Mouse (Mus musculus) CH12.LX (cell line): ENCODE results near the gene Polk. TPM values are rescaled to one million over a fixed set of nuclear protein-coding genes. Genes with fewer than 3 reads are reported as not detected.

Experiments
- DNase-seq: peaks from one replicate; pipeline ENCODE4 v3.0.0-alpha.2; 2013; ENCODE audit errors: extremely low read depth
- H3K27ac ChIP-seq: 2 replicates; pipeline ENCODE4 v1.5.1; 2012; ENCODE audit warnings: low read depth, mild to moderate bottlenecking, control low read depth, moderate library complexity; ENCODE audit not compliant: insufficient read depth
- H3K27me3 ChIP-seq: replicated peaks from 2 replicates; pipeline ENCODE3; 2012; ENCODE audit warnings: inconsistent platforms
- H3K36me3 ChIP-seq, 2 experiments: replicated peaks in 1 of 2; 2 replicates each; pipeline versions ENCODE3 to v1.6.1; 2012; ENCODE audit warnings: inconsistent platforms in 1 of 2, low read length in 1 of 2, mild to moderate bottlenecking in 1 of 2, mixed read lengths in 1 of 2, moderate library complexity in 1 of 2; ENCODE audit not compliant: control insufficient read depth in 1 of 2, insufficient read depth in 1 of 2
- H3K4me1 ChIP-seq, 2 experiments: 2 replicates each; pipeline ENCODE4 v1.6.1; 2012; ENCODE audit warnings: inconsistent platforms in 1 of 2, moderate library complexity in 1 of 2; ENCODE audit not compliant: insufficient read depth in 2 of 2, control insufficient read depth in 1 of 2
- H3K4me2 ChIP-seq: 2 replicates; pipeline ENCODE4 v1.6.1; 2012; ENCODE audit warnings: low read depth, mild to moderate bottlenecking, control low read depth; ENCODE audit not compliant: poor library complexity, insufficient read depth, severe bottlenecking
- H3K4me3 ChIP-seq, 3 experiments: fragments of 150-350 bp in 1 of 3; sonication (generic) in 1 of 3; replicated peaks in 1 of 3; 2 replicates each; pipeline versions ENCODE3 to v1.5.1; 2011 to 2012; ENCODE audit warnings: low read depth in 2 of 3, low read length in 2 of 3, mild to moderate bottlenecking in 2 of 3, moderate library complexity in 2 of 3, control low read depth in 1 of 3, improper control_type of control experiment in 1 of 3, inconsistent platforms in 1 of 3, mixed read lengths in 1 of 3; ENCODE audit not compliant: poor library complexity in 1 of 3
- H3K79me2 ChIP-seq: replicated peaks from 2 replicates; pipeline ENCODE4 v1.6.1; 2012; ENCODE audit warnings: mild to moderate bottlenecking, moderate library complexity; ENCODE audit not compliant: control insufficient read depth, poor library complexity, insufficient read depth, severe bottlenecking; ENCODE audit errors: extremely low read depth
- H3K9ac ChIP-seq: 2 replicates; pipeline ENCODE4 v1.6.1; 2012; ENCODE audit warnings: low read depth, mild to moderate bottlenecking, control low read depth, moderate library complexity; ENCODE audit not compliant: insufficient read depth
- H3K9me3 ChIP-seq: replicated peaks from 2 replicates; pipeline ENCODE3; 2012; ENCODE audit warnings: low read length, inconsistent platforms, mixed read lengths
- CTCF ChIP-seq, 2 experiments: IDR thresholded peaks in 1 of 2; conservative IDR thresholded peaks in 1 of 2; 2 replicates each; pipeline ENCODE4 v1.5.1; 2011 to 2012; ENCODE audit warnings: low read depth in 2 of 2, low read length in 2 of 2, improper control_type of control experiment in 1 of 2, inconsistent platforms in 1 of 2, mild to moderate bottlenecking in 1 of 2, moderate library complexity in 1 of 2
- E2F4 ChIP-seq: IDR thresholded peaks from 2 replicates; pipeline ENCODE4 v1.6.1; 2011; ENCODE audit warnings: low read depth, low read length, improper control_type of control experiment; ENCODE audit not compliant: insufficient replicate concordance
- GABPA ChIP-seq: IDR thresholded peaks from 2 replicates; pipeline ENCODE4 v1.6.1; 2012; ENCODE audit warnings: low read depth, low read length, improper control_type of control experiment, inconsistent platforms; ENCODE audit not compliant: insufficient replicate concordance
- JUN ChIP-seq: IDR thresholded peaks from 2 replicates; pipeline ENCODE4 v1.6.1; 2011; ENCODE audit warnings: low read depth, mild to moderate bottlenecking, low read length, improper control_type of control experiment, moderate library complexity; ENCODE audit not compliant: insufficient read depth
- JUND ChIP-seq: conservative IDR thresholded peaks from 2 replicates; pipeline ENCODE4 v1.6.1; 2011; ENCODE audit warnings: low read depth, low read length, improper control_type of control experiment
- KAT2A ChIP-seq: IDR thresholded peaks from 2 replicates; pipeline ENCODE4 v1.6.1; 2012; ENCODE audit warnings: low read length, improper control_type of control experiment, inconsistent platforms; ENCODE audit not compliant: insufficient replicate concordance
- MAFK ChIP-seq: IDR thresholded peaks from 2 replicates; pipeline ENCODE4 v1.6.1; 2011; ENCODE audit warnings: low read length, improper control_type of control experiment; ENCODE audit not compliant: insufficient replicate concordance
- MAX ChIP-seq: IDR thresholded peaks from 2 replicates; pipeline ENCODE4 v1.6.1; 2011; ENCODE audit warnings: low read length, improper control_type of control experiment
- MYC ChIP-seq: IDR thresholded peaks from 2 replicates; pipeline ENCODE4 v1.6.1; 2011; ENCODE audit warnings: low read depth, mild to moderate bottlenecking, improper control_type of control experiment, low read length
- NRF1 ChIP-seq: IDR thresholded peaks from 2 replicates; pipeline ENCODE4 v1.6.1; 2014; ENCODE audit warnings: low read depth, mild to moderate bottlenecking, inconsistent platforms, low read length, improper control_type of control experiment, moderate library complexity
- PAX5 ChIP-seq: IDR thresholded peaks from 2 replicates; pipeline ENCODE4 v1.6.1; 2012; ENCODE audit warnings: low read length, inconsistent platforms, mixed read lengths
- POLR2A ChIP-seq: IDR thresholded peaks from 2 replicates; pipeline ENCODE4 v1.6.1; 2011; ENCODE audit warnings: low read depth, mild to moderate bottlenecking, improper control_type of control experiment, low read length
- RAD21 ChIP-seq: IDR thresholded peaks from 2 replicates; pipeline ENCODE4 v1.6.1; 2011; ENCODE audit warnings: low read depth, mild to moderate bottlenecking, low read length, improper control_type of control experiment, moderate library complexity
- SIN3A ChIP-seq: IDR thresholded peaks from 2 replicates; pipeline ENCODE4 v1.6.1; 2012; ENCODE audit warnings: low read length, improper control_type of control experiment, inconsistent platforms
- TBP ChIP-seq: conservative IDR thresholded peaks from 2 replicates; pipeline ENCODE4 v1.6.1; 2011; ENCODE audit warnings: low read depth, low read length, improper control_type of control experiment
- UBTF ChIP-seq: IDR thresholded peaks from 2 replicates; pipeline ENCODE4 v1.6.1; 2012; ENCODE audit warnings: low read depth, mild to moderate bottlenecking, inconsistent platforms, low read length, improper control_type of control experiment, moderate library complexity
- USF1 ChIP-seq: IDR thresholded peaks from 2 replicates; pipeline ENCODE4 v1.6.1; 2014; ENCODE audit warnings: low read depth, mild to moderate bottlenecking, inconsistent platforms, low read length, improper control_type of control experiment
- USF2 ChIP-seq: conservative IDR thresholded peaks from 2 replicates; pipeline ENCODE4 v1.6.1; 2011; ENCODE audit warnings: low read depth, low read length, improper control_type of control experiment
- ZKSCAN1 ChIP-seq: IDR thresholded peaks from 2 replicates; pipeline ENCODE4 v1.6.1; 2012; ENCODE audit warnings: low read depth, inconsistent platforms, low read length, improper control_type of control experiment, borderline replicate concordance
- ZMIZ1 ChIP-seq: IDR thresholded peaks from 2 replicates; pipeline ENCODE4 v1.6.1; 2012; ENCODE audit warnings: low read depth, mild to moderate bottlenecking, inconsistent platforms, low read length, improper control_type of control experiment
- ZNF384 ChIP-seq: IDR thresholded peaks from 2 replicates; pipeline ENCODE4 v1.6.1; 2012; ENCODE audit warnings: low read depth, low read length, improper control_type of control experiment, inconsistent platforms
- dilution Hi-C: fragments of 300-500 bp; cut with MboI; formaldehyde crosslinking; loops from 2 replicates; pipeline ENCODE4 v1.14.3; 2020; ENCODE audit warnings: low sequenced_read_pairs; ENCODE audit not compliant: extremely low pct_unique_long_range_greater_than_20kb, extremely low pct_ligation_motif_present
- in situ Hi-C: fragments of 300-500 bp; cut with MboI; formaldehyde crosslinking; loops from 3 replicates; pipeline ENCODE4 v1.14.3; 2019; ENCODE audit warnings: low sequenced_read_pairs, low pct_ligation_motif_present, low pct_unique_long_range_greater_than_20kb, mixed read lengths
- polyA plus RNA-seq: library from polyadenylated mRNA; unstranded; fragments of >175 nt; gene quantifications from 2 replicates; pipeline ENCODE4 v1.2.1, GENCODE M21; 2012; ENCODE audit warnings: low read depth; ENCODE audit not compliant: insufficient read length
- total RNA-seq, 2 experiments: library from RNA; depleted of rRNA; stranded (reverse); fragments of 300-350 nt in 1 of 2; fragments of >200 nt in 1 of 2; gene quantifications; 2 replicates each; pipeline ENCODE4 v1.2.3; 2012 to 2014

Gene Polk
- total and polyA plus RNA-seq, 3 experiments = 10.4 to 12.9 (median 10.5) TPM

- H3K4me1 ChIP-seq = no peaks in the 10 kb centered on the region
- H3K27me3 ChIP-seq = no peaks in the 10 kb centered on the region
- dilution Hi-C loops = no loop called here
- H3K9ac ChIP-seq = no peak overlapping the region
- TF ChIP-seq SIN3A (no peak), RAD21 (no peak), MYC (no peak), USF1 (no peak), E2F4 (no peak), GABPA (no peak), JUND (no peak), MAFK (no peak), ZKSCAN1 (no peak), NRF1 (no peak), ZNF384 (no peak)
- no peaks in the 10 kb centered on the region for H3K9me3 ChIP-seq
- no peak overlapping the region for H3K27ac ChIP-seq
- no peaks in the 10 kb centered on the region for H3K36me3 ChIP-seq
- in situ Hi-C loops = no loop called here
- no peak overlapping the region for H3K4me2 ChIP-seq
- no peaks in the 10 kb centered on the region for H3K79me2 ChIP-seq
- DNase-seq = no peak
- H3K4me3 ChIP-seq = no peak overlapping the region
Measured at GRCm38 (mm10) chr13:96454288-96454687, 88.1 kb downstream of the Polk start.

GRCm38 (mm10) chr13:96452621-96453020, 89.8 kb downstream of the Polk start:
- TF ChIP-seq ZMIZ1 (no peak), TBP (no peak), KAT2A (no peak), USF2 (no peak), NRF1 (no peak), GABPA (no peak), MAX (no peak), E2F4 (no peak), UBTF (no peak), POLR2A (no peak), PAX5 (no peak), MAFK (no peak), JUN (no peak), CTCF (conservative IDR thresholded peaks at IDR 0.05 in 1 of 2, IDR thresholded peaks at IDR 0.05 in 1 of 2; ENCODE audit: low read depth in 2 of 2, low read length in 2 of 2) (no peak), ZKSCAN1 (no peak)
- dilution Hi-C loops = no loop called here
- H3K9ac ChIP-seq = no peak overlapping the region
- H3K9me3 ChIP-seq = no peaks in the 10 kb centered on the region
- no peak overlapping the region for H3K27ac ChIP-seq
- H3K4me1 ChIP-seq = no peaks in the 10 kb centered on the region
- in situ Hi-C loops = no loop called here
- H3K27me3 ChIP-seq = no peaks in the 10 kb centered on the region
- no peaks in the 10 kb centered on the region for H3K79me2 ChIP-seq
- no peak overlapping the region for H3K4me3 ChIP-seq
- H3K4me2 ChIP-seq = no peak overlapping the region
- DNase-seq = no peak
- H3K36me3 ChIP-seq = no peaks in the 10 kb centered on the region
